Mouse (Mus musculus) stomach, embryonic 14.5 days (tissue): ENCODE data around the gene Itga1. TPM values are rescaled to one million over a fixed set of nuclear protein-coding genes. Genes with fewer than 3 reads are reported as not detected.

Experiments used
- ATAC-seq: fragments of 200-750 bp; cut with Nextera tagmentation; 2 replicates; pipeline ENCODE4 v1.8.0; 2017; ENCODE audit warnings: low read depth, moderate TSS enrichment; ENCODE audit not compliant: insufficient number of reproducible peaks, insufficient read depth, low FRiP score
- H3K27ac ChIP-seq: fragments of 300-500 bp; sonication (generic); 2 replicates; pipeline ENCODE4 v1.5.1; 2014; ENCODE audit warnings: mild to moderate bottlenecking, low read length, moderate library complexity, mixed read lengths
- H3K27me3 ChIP-seq: fragments of 300-500 bp; sonication (generic); 2 replicates; pipeline ENCODE4 v1.6.1; 2014; ENCODE audit warnings: low read length, control low read depth, mixed read lengths; ENCODE audit not compliant: control insufficient read depth, insufficient read depth
- H3K36me3 ChIP-seq: fragments of 300-500 bp; sonication (generic); 2 replicates; pipeline ENCODE4 v1.6.1; 2014; ENCODE audit warnings: mild to moderate bottlenecking, control low read depth, low read length, moderate library complexity, mixed read lengths; ENCODE audit not compliant: control insufficient read depth, insufficient read depth
- H3K4me1 ChIP-seq: fragments of 300-500 bp; sonication (generic); 2 replicates; pipeline ENCODE4 v1.6.1; 2014; ENCODE audit warnings: low read length, control low read depth, mixed read lengths; ENCODE audit not compliant: control insufficient read depth, insufficient read depth
- H3K4me2 ChIP-seq: fragments of 300-500 bp; sonication (generic); replicated peaks from 2 replicates; pipeline ENCODE4 v1.6.1; 2014; ENCODE audit warnings: low read depth, low read length, control low read depth
- H3K4me3 ChIP-seq: fragments of 300-500 bp; sonication (generic); 2 replicates; pipeline ENCODE4 v1.5.1; 2014; ENCODE audit warnings: low read depth, low read length, control low read depth
- H3K9ac ChIP-seq: fragments of 300-500 bp; sonication (generic); replicated peaks from 2 replicates; pipeline ENCODE4 v1.6.1; 2014; ENCODE audit warnings: low read depth, mild to moderate bottlenecking, control low read depth, low read length, moderate library complexity, mixed read lengths
- H3K9me3 ChIP-seq: fragments of 300-500 bp; sonication (generic); 2 replicates; pipeline ENCODE4 v1.6.1; 2016; ENCODE audit warnings: low read depth, low read length, control low read depth; ENCODE audit not compliant: control insufficient read depth
- WGBS: fragments of 180-500 bp; shearing (Covaris S2); extraction: QIAGEN DNeasy Blood & Tissue Kit; methylation state at CpG from one replicate; pipeline ENCODE4 v1.1.7; 2014; 5-methylcytosine and 5-hydroxymethylcytosine counted together
- polyA plus RNA-seq: library from polyadenylated mRNA; unstranded; fragments of >200 nt; fragmentation: Nextera tagmentation; extraction: Ambion mirVana; gene quantifications from 2 replicates; pipeline ENCODE4 v1.2.1, GENCODE M21; 2014

The Itga1 gene
- polyA plus RNA-seq, 1 experiment from 2014 or later: 40.9 TPM

- ATAC-seq: no peak
- Histone ChIP-seq H3K9me3 (no peaks in the 10 kb centered on the region), H3K4me1 (peaks cover 17% of the 10 kb centered on the region), H3K36me3 (no peaks in the 10 kb centered on the region), H3K9ac (no peak overlapping the region), H3K4me2 (no peak overlapping the region), H3K27me3 (no peaks in the 10 kb centered on the region), H3K4me3 (no peak overlapping the region), H3K27ac (no peak overlapping the region)
- WGBS: 76% methylated on average over 7 of the region's 7 CpGs
These were observed 49.2 kb downstream of the Itga1 start for GRCm38 (mm10) chr13:115052568-115052967.

GRCm38 (mm10) chr13:115050660-115051559 lies 50.9 kb downstream of the Itga1 start:
- Histone ChIP-seq H3K4me2 (no peak overlapping the region), H3K4me3 (no peak overlapping the region), H3K27me3 (no peaks in the 10 kb centered on the region), H3K9ac (no peak overlapping the region), H3K9me3 (no peaks in the 10 kb centered on the region), H3K36me3 (no peaks in the 10 kb centered on the region), H3K27ac (peak overlapping the region; percentile 56; the same call in 1 of the 2 replicates), H3K4me1 (peaks cover 17% of the 10 kb centered on the region)
- 59% methylated on average over 13 of the region's 13 CpGs for WGBS
- ATAC-seq: peak; percentile 49; the same call in 1 of the 2 replicates

- H3K4me3 ChIP-seq: no peak overlapping the region
- H3K9me3 ChIP-seq: no peaks in the 10 kb centered on the region
- 0 out of 2 replicates have a peak, but pooled peaks cover 3% of the 10 kb centered on the region for H3K4me1 ChIP-seq
- H3K36me3 ChIP-seq: no peaks in the 10 kb centered on the region
- no peak overlapping the region for H3K4me2 ChIP-seq
- no peak overlapping the region for H3K9ac ChIP-seq
- no peak for ATAC-seq
- no peak overlapping the region for H3K27ac ChIP-seq
- 50% methylated on average over 2 of the region's 2 CpGs for WGBS
- H3K27me3 ChIP-seq: no peaks in the 10 kb centered on the region
These were observed 59.1 kb downstream of the Itga1 start for GRCm38 (mm10) chr13:115042652-115043051.

GRCm38 (mm10) chr13:115037304-115037703 lies 64.5 kb downstream of the Itga1 start:
- Histone ChIP-seq H3K36me3 (no peaks in the 10 kb centered on the region), H3K4me2 (no peak overlapping the region), H3K9me3 (no peaks in the 10 kb centered on the region), H3K4me1 (no peaks in the 10 kb centered on the region), H3K9ac (no peak overlapping the region), H3K27ac (no peak overlapping the region), H3K4me3 (no peak overlapping the region), H3K27me3 (no peaks in the 10 kb centered on the region)
- WGBS: 61% methylated on average over 4 of the region's 4 CpGs
- 0 out of 2 replicates have a peak, but pooled peaks have one; percentile 28 for ATAC-seq

- Histone ChIP-seq H3K4me2 (no peak overlapping the region), H3K27ac (no peak overlapping the region), H3K36me3 (no peaks in the 10 kb centered on the region), H3K9ac (no peak overlapping the region), H3K4me3 (no peak overlapping the region), H3K4me1 (no peaks in the 10 kb centered on the region), H3K9me3 (no peaks in the 10 kb centered on the region), H3K27me3 (no peaks in the 10 kb centered on the region)
- no peak for ATAC-seq
- 49% methylated on average over 8 of the region's 8 CpGs for WGBS
These were observed 66.4 kb downstream of the Itga1 start for GRCm38 (mm10) chr13:115035387-115035786.

GRCm38 (mm10) chr13:115033135-115033534 lies 68.6 kb downstream of the Itga1 start:
- Histone ChIP-seq H3K9ac (no peak overlapping the region), H3K4me2 (no peak overlapping the region), H3K36me3 (no peaks in the 10 kb centered on the region), H3K4me1 (no peaks in the 10 kb centered on the region), H3K4me3 (no peak overlapping the region), H3K27ac (no peak overlapping the region), H3K27me3 (no peaks in the 10 kb centered on the region), H3K9me3 (no peaks in the 10 kb centered on the region)
- ATAC-seq: no peak
- 84% methylated on average over 2 of the region's 2 CpGs for WGBS

GRCm38 (mm10) chr13:115031177-115032000 lies 70.4 kb downstream of the Itga1 start:
- Histone ChIP-seq H3K9ac (no peak overlapping the region), H3K4me2 (no peak overlapping the region), H3K9me3 (no peaks in the 10 kb centered on the region), H3K36me3 (no peaks in the 10 kb centered on the region), H3K27me3 (no peaks in the 10 kb centered on the region), H3K4me3 (no peak overlapping the region), H3K27ac (0 out of 2 replicates have a peak overlapping the region, but pooled peaks have one; percentile 12), H3K4me1 (0 out of 2 replicates have a peak, but pooled peaks cover 1% of the 10 kb centered on the region)
- no peak for ATAC-seq
- 72% methylated on average over 17 of the region's 17 CpGs for WGBS

GRCm38 (mm10) chr13:115025394-115025793 lies 76.4 kb downstream of the Itga1 start:
- WGBS: 81% methylated on average over 3 of the region's 3 CpGs
- no peaks in the 10 kb centered on the region for H3K36me3 ChIP-seq
- H3K4me2 ChIP-seq: no peak overlapping the region
- ATAC-seq: no peak
- H3K27me3 ChIP-seq: no peaks in the 10 kb centered on the region
- H3K9me3 ChIP-seq: no peaks in the 10 kb centered on the region
- 0 out of 2 replicates have a peak, but pooled peaks cover 4% of the 10 kb centered on the region for H3K4me1 ChIP-seq
- H3K4me3 ChIP-seq: no peak overlapping the region
- no peak overlapping the region for H3K27ac ChIP-seq
- H3K9ac ChIP-seq: no peak overlapping the region
